Mouse (Mus musculus) induced T-regulatory cell, adult 2 months (primary cell): Measurements from ENCODE around the gene Fus.
"Not testable (repeated sequence)": the region's sequence is repeated elsewhere in the genome, so short reads cannot be mapped to it uniquely, and the experiment has no call there.

Source experiments
- DNase-seq: peaks from one replicate; pipeline ENCODE4 v3.0.0-alpha.2; 2012; ENCODE audit warnings: low read depth

Gene Fus

GRCm38 (mm10) chr7:128004487-128005362 lies 37.5 kb downstream of the Fus start:
- DNase-seq, result no peak

GRCm38 (mm10) chr7:128006193-128006592 lies 38.9 kb downstream of the Fus start:
- no peak for DNase-seq

- DNase-seq, result no peak
Measured at GRCm38 (mm10) chr7:128009715-128010340, 42.6 kb downstream of the Fus start.

- no peak for DNase-seq
Measured at GRCm38 (mm10) chr7:128012136-128012780, 45.0 kb downstream of the Fus start.

DNA sequence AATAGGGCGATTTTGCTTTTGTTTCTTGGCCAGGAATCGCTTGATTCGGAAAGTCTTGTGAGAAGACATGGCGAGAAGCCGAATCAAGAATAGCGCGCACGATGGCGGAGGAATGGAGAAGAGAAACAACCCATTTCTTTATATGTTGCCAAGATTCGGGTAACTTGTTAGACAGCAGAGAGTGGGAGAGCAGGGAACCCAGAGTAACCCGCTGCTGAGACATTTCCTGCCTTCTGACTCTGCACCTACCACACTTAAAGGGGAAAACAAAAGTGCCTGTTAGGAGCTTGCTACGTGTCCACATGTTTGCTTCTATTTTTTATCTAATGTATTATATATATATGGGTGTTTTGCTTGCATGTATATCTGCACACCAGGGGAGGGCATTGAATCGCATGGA lies 45.9 kb downstream of the Fus start:
- DNase-seq, result no peak

GRCm38 (mm10) chr7:128016134-128016533 lies 48.9 kb downstream of the Fus start:
- not testable (repeated sequence) for DNase-seq

DNA sequence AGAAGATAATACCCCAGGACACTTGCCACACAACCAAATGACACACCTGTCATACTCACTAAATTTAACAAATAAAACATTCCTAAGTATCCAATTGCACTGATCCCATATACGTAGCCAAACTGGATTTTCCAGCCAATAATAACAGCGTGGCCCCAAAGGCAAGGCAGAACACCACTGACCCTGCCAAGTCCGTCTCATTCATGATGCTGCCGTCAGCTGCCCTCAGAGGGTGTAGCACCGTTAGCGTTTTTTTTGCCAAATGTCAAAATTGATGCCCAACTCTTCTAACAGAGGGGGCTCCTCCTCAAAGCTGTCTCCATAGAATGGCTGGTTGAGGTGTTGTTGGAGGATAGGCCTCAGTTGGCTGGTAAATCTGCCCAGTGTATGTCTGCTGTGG lies 49.4 kb downstream of the Fus start:
- DNase-seq, result no peak

DNA sequence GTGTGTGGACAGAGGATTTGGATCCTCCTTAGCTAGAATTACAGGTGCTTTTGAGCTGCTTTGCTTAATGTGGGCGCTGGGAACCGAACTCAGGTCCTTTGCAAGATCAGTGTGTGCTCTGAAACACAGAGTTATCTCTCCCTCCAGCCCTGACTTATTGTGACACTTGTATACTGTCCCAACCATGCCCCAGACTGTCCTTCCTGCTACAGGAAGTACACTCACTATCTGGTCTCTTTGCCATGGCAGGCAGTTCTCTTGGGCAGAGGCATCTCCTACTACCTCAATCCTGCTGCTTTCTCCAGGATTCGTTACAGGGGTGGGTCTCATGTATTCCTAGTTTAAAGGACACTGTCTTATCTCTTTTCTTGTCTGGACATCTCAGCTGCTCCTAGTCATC lies 51.0 kb downstream of the Fus start:
- DNase-seq, result no peak

DNA sequence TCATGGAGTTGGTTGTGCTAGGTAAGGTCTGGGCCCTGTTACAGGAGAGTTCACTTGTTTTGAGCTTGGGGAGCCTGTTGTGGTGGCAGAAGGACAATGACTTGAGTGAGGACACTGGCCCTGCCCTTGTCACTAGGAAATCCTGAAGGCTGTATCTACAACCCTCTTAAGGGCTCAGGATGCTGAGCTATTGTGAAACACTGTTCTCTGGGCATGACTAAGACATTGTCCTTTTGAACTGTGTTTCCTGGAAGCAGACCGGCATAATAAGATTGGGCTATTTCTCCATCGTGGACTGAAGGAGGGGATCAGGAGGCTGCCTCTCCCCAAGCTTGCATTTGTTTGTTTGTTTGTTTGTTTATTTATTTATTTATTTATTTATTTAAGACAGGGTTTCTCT lies 51.9 kb downstream of the Fus start:
- DNase-seq, result no peak

- DNase-seq, result peak; percentile 55
Measured at GRCm38 (mm10) chr7:128022974-128023373, 55.7 kb downstream of the Fus start.

DNA sequence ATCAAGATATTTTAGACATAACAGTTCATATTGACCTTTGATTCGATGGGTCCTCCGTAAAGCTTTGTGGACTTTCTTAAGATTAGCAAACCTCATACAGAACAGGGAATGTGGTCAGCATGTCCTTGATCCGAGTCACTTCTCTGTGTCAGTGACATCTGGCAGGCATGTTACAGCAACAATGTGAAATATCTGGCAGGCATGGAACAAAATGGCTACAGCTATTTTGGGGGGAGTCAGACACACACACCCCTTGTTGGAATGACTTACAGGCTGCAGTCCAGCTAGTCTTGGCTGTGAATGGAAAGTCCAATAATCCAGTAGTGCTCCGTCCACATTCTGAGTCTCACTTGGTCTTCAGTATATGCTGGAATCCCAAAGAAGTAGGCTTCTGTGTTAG lies 56.3 kb downstream of the Fus start:
- no peak for DNase-seq

DNA sequence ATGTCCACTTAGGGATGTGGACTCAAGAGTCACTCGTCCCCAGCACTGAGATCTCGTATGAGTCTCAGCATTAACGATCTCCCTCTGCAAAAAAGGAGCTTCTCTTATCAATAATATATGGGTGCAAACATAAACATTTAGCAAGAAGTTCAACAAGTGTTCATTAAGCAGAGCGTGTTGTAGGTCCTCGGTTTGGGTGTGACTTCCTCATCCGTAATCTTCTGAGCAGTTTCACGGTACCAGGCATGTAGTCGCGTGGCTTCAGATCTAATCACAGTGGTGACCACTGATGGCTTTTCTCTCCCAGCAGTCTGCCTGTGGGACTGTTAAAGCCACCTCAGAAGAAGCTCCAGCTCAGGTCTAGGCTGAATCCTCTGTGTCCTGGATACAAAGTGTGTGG lies 57.1 kb downstream of the Fus start:
- no peak for DNase-seq

GRCm38 (mm10) chr7:128024932-128025331 lies 57.7 kb downstream of the Fus start:
- DNase-seq, result no peak

GRCm38 (mm10) chr7:128025381-128025780 lies 58.1 kb downstream of the Fus start:
- DNase-seq, result no peak

DNA sequence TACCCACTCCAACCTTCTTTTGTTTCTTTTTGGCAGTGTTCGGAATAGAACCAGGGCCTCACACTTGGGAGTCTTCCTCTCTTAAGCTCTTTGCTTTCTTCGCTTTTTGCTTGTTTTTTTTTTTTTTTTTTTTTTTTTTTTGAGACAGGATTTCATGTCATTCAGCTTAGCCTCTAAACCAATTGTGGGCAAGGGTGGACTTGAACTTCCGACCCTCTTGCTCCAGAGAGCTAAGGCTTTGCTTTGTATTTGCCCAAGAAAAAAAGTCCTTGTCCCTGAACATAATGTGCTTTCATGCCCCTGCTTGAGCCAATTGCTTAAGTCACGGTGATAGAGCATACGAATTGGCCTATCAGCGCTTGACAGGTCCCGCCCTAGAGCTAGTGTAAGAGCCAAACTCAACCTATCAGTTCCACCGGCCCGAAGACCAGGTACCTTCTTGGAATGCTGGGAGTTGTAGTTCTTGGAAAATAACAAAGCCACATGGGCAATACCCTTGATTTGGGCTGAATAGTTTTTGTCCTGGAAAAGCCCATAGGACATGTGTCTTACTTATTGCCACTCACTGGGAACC lies 64.2 kb downstream of the Fus start:
- DNase-seq, result peak; percentile 37

DNA sequence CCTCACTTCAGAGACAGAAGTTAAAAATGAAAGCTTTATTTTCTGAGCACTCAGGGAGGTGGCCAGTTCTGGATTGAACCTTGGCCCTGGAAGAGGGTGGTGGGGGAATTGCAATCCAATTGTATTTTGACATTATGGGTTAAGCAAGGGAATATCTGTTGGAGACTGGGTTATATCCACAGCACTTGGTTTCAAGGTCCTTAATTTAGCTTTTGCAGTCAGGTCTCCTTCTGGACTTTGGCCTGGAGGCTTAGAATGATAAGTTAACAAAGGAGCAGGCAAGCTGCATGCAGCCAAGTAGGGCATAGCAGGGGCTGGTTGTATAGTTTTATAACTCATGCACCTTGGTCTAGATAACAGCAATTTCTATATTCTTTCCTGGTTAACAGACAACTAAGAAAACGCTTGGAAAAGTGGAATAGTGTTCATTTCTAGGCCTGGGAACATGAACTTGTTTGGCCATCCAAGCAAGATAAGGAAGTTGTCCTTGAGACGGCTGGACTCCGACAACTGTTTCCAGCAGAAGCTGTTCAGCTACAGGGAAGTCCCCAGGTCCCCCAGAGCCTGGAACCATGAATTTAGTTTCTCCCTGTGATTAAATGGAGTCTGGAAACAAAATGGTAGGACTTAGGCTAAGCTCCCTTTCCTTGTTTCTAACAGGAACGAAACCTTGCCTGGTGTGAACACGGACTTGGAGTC lies 65.2 kb downstream of the Fus start:
- no peak for DNase-seq

DNA sequence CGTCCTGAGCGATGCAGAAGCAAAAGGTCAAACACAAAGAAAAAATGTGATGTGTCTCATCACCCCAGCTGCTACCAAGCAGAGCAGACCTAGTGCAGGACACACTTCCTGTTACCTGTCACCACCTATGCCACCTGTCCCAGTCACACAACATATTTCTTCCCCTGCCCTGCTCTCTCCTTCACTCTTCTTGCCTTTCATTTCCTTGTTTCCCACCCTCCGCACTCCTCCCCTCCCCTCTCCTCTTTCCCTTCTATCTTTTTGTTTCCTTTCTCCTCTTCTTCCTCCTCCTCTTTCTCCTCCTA lies 65.7 kb downstream of the Fus start:
- DNase-seq, result no peak

DNA sequence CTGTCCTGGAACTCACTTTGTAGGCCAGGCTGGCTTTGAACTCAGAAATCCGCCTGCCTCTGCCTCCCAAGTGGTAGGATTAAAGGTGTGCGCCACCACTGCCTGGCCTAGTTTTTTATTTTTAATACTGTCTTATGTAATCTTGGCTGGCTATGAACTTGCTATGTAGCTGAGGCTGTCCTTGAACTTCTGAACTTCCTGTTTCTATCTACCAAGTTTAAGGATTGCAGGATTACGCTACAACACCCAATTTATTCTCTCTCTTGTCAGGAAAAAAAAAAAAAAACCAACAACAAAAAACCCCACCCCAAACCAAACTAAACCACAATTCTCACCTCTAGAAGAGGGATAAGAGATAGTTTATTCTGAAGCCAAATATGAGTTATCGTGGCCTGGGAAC lies 66.4 kb downstream of the Fus start:
- DNase-seq, result no peak
